Mouse (Mus musculus) megakaryocyte, embryonic 14.5 days (primary cell): Measurements from ENCODE around the gene Slc35f5.

ENCODE experiments used
- FLI1 ChIP-seq: IDR thresholded peaks from 2 replicates; pipeline ENCODE4 v1.6.1; 2012; ENCODE audit warnings: low read length, inconsistent platforms, mixed read lengths
- GATA1 ChIP-seq: IDR thresholded peaks from 3 replicates; pipeline ENCODE4 v1.6.1; 2012; ENCODE audit warnings: mixed read lengths, low read length, inconsistent platforms, borderline replicate concordance

DNA sequence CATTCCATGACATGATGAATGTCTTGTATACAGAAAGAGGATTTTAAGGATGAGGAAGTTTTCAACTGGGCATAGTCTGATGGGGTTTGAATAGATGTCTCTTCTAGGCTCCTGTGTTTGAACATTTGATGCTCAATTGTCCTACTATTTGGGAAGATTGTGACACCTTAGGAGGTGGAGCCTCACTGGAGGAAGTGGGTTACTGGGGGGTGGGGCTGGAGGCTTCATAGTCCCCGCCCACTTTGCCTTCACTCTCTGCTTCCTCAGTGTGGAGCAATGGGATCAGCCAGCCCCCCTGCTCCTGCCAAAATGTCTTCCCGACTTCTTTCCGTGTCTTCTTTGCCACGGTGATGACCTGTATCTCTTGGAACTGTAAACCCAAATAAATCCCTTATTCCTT lies 43.2 kb downstream of the Slc35f5 start:
- TF ChIP-seq GATA1 (no peak), FLI1 (no peak)
